Mouse (Mus musculus) midbrain, embryonic 13.5 days (tissue): Measurements from ENCODE around the gene 4931422A03Rik. TPM values are rescaled to one million over a fixed set of nuclear protein-coding genes. Genes with fewer than 3 reads are reported as not detected.

Source experiments
- ATAC-seq: fragments of 200-750 bp; cut with Nextera tagmentation; 2 replicates; pipeline ENCODE4 v1.8.0; 2017; ENCODE audit warnings: mild to moderate bottlenecking, moderate TSS enrichment, moderate library complexity
- H3K27ac ChIP-seq: fragments of 300-500 bp; sonication (generic); 2 replicates; pipeline ENCODE4 v1.5.1; 2015; ENCODE audit warnings: inconsistent platforms, mild to moderate bottlenecking, moderate library complexity
- H3K27me3 ChIP-seq: fragments of 300-500 bp; sonication (generic); 2 replicates; pipeline ENCODE4 v1.6.1; 2015; ENCODE audit warnings: mild to moderate bottlenecking, inconsistent platforms
- H3K36me3 ChIP-seq: fragments of 300-500 bp; sonication (generic); 2 replicates; pipeline ENCODE4 v1.6.1; 2015; ENCODE audit warnings: mild to moderate bottlenecking, inconsistent platforms
- H3K4me1 ChIP-seq: fragments of 300-500 bp; sonication (generic); replicated peaks from 2 replicates; pipeline ENCODE4 v1.6.1; 2015; ENCODE audit warnings: inconsistent platforms
- H3K4me2 ChIP-seq: fragments of 300-500 bp; sonication (generic); replicated peaks from 2 replicates; pipeline ENCODE4 v1.6.1; 2015; ENCODE audit warnings: moderate library complexity, mild to moderate bottlenecking, inconsistent platforms
- H3K4me3 ChIP-seq: fragments of 300-500 bp; sonication (generic); replicated peaks from 2 replicates; pipeline ENCODE4 v1.5.1; 2015; ENCODE audit warnings: mild to moderate bottlenecking, inconsistent platforms
- H3K9ac ChIP-seq: fragments of 300-500 bp; sonication (generic); replicated peaks from 2 replicates; pipeline ENCODE4 v1.6.1; 2015; ENCODE audit warnings: mild to moderate bottlenecking, inconsistent platforms
- H3K9me3 ChIP-seq: fragments of 300-500 bp; sonication (generic); 2 replicates; pipeline ENCODE4 v1.6.1; 2016; ENCODE audit warnings: mild to moderate bottlenecking, inconsistent platforms
- WGBS: fragments of 180-500 bp; shearing (Covaris S2); methylation state at CpG from one replicate; pipeline ENCODE4 v1.1.7; 2015; 5-methylcytosine and 5-hydroxymethylcytosine counted together
- polyA plus RNA-seq: library from polyadenylated mRNA; unstranded; fragments of >200 nt; fragmentation: Nextera tagmentation; extraction: Ambion mirVana; gene quantifications from 2 replicates; pipeline ENCODE4 v1.2.1, GENCODE M21; 2015

4931422A03Rik gene
- polyA plus RNA-seq, 1 experiment from 2014 or later: 2.5 TPM

GRCm38 (mm10) chr2:103941085-103941484, 87.1 kb downstream of the 4931422A03Rik start:
- no peak overlapping the region for H3K4me3 ChIP-seq
- no peaks in the 10 kb centered on the region for H3K27me3 ChIP-seq
- 0 out of 2 replicates have a peak, but pooled peaks cover 6% of the 10 kb centered on the region for H3K4me1 ChIP-seq
- no peak overlapping the region for H3K4me2 ChIP-seq
- H3K9ac ChIP-seq: no peak overlapping the region
- H3K27ac ChIP-seq: no peak overlapping the region
- 67% methylated on average over 3 of the region's 3 CpGs for WGBS
- no peaks in the 10 kb centered on the region for H3K9me3 ChIP-seq
- no peaks in the 10 kb centered on the region for H3K36me3 ChIP-seq
- ATAC-seq: no peak

- Histone ChIP-seq H3K36me3 (no peaks in the 10 kb centered on the region), H3K9me3 (no peaks in the 10 kb centered on the region), H3K27me3 (no peaks in the 10 kb centered on the region), H3K4me3 (no peak overlapping the region), H3K9ac (no peak overlapping the region), H3K27ac (no peak overlapping the region), H3K4me2 (no peak overlapping the region), H3K4me1 (0 out of 2 replicates have a peak, but pooled peaks cover 9% of the 10 kb centered on the region)
- no peak for ATAC-seq
Measured at GRCm38 (mm10) chr2:103939003-103939402, 89.2 kb downstream of the 4931422A03Rik start.

DNA sequence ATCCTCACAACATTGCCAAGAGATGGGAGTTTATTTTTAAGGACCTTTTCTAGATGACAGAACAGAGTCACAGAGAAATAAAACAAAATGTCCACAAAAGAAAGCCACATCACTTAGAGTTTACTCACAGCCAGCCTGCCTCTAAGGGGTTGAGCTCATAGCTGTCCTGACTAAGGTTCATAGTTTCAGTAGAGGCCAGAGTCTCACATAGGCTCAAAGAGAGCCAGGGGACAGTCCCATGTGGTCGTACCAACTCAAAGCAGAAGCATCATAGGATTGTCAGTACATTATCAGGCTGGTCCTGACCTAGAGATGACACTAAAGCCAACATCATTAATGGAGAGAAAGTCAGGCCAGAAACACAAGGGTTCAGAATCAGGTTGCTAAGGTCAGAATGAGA, 89.6 kb downstream of the 4931422A03Rik start:
- no peak for ATAC-seq
- H3K27ac ChIP-seq: no peak overlapping the region
- H3K9me3 ChIP-seq: no peaks in the 10 kb centered on the region
- no peaks in the 10 kb centered on the region for H3K36me3 ChIP-seq
- 0 out of 2 replicates have a peak, but pooled peaks cover 9% of the 10 kb centered on the region for H3K4me1 ChIP-seq
- H3K27me3 ChIP-seq: no peaks in the 10 kb centered on the region
- no peak overlapping the region for H3K4me2 ChIP-seq
- WGBS: 76% methylated on average over 1 of the region's 1 CpGs
- H3K9ac ChIP-seq: no peak overlapping the region
- H3K4me3 ChIP-seq: no peak overlapping the region

DNA sequence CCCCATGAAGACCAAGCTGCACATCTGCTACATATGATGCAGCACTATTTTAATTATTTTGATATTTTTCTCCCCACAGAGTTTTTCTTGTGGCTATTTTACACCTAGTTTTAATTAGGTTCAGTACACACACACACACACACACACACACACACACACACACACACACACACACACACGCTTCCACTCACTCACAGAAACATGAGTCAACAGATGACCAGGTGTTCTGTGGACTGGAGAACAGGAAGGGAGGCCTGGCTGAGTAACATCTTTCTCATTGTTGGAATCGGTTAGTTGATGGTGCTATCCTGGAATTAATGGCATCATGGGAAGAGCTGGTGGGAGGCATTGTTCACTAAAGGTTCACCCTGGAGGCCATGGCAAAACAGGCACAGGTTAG, 90.5 kb downstream of the 4931422A03Rik start:
- 91% methylated on average over 2 of the region's 2 CpGs for WGBS
- ATAC-seq: no peak

GRCm38 (mm10) chr2:103936666-103937065, 91.5 kb downstream of the 4931422A03Rik start:
- H3K4me3 ChIP-seq: no peak overlapping the region
- 84% methylated on average over 2 of the region's 2 CpGs for WGBS
- no peak overlapping the region for H3K27ac ChIP-seq
- no peak overlapping the region for H3K9ac ChIP-seq
- H3K4me2 ChIP-seq: no peak overlapping the region
- H3K27me3 ChIP-seq: no peaks in the 10 kb centered on the region
- 0 out of 2 replicates have a peak, but pooled peaks cover 9% of the 10 kb centered on the region for H3K4me1 ChIP-seq
- ATAC-seq: no peak
- H3K9me3 ChIP-seq: no peaks in the 10 kb centered on the region
- no peaks in the 10 kb centered on the region for H3K36me3 ChIP-seq

More for the DNA sequence above, 90.5 kb downstream of the 4931422A03Rik start:
- Histone ChIP-seq H3K9ac (no peak overlapping the region), H3K36me3 (no peaks in the 10 kb centered on the region), H3K9me3 (no peaks in the 10 kb centered on the region), H3K4me2 (no peak overlapping the region), H3K27me3 (no peaks in the 10 kb centered on the region), H3K27ac (no peak overlapping the region), H3K4me1 (0 out of 2 replicates have a peak, but pooled peaks cover 9% of the 10 kb centered on the region), H3K4me3 (no peak overlapping the region)

GRCm38 (mm10) chr2:103935691-103936435, 92.3 kb downstream of the 4931422A03Rik start:
- Histone ChIP-seq H3K27ac (no peak overlapping the region), H3K4me3 (no peak overlapping the region), H3K9ac (no peak overlapping the region), H3K9me3 (no peaks in the 10 kb centered on the region), H3K4me2 (no peak overlapping the region), H3K4me1 (0 out of 2 replicates have a peak, but pooled peaks cover 9% of the 10 kb centered on the region), H3K36me3 (no peaks in the 10 kb centered on the region), H3K27me3 (no peaks in the 10 kb centered on the region)
- WGBS: 44% methylated on average over 10 of the region's 10 CpGs
- no peak for ATAC-seq

DNA sequence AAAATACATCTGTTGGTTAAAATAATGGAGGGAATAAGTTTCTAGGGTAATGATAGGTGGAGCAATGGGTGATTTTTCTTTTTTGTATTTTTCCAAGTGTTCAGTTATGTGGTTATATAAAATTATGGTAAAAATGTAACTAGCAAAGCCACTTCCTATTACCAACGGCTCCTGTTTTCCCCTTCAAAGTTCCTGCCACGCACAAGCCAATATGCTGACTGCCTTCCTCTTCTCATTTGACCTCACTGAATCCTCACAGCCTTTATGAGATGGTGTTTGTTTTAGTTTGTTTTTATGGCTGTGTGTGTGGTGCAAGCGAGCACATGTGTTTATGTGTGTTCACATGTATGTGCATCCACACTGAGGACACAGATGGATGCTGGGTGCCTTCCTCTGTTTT, 93.5 kb downstream of the 4931422A03Rik start:
- H3K27ac ChIP-seq: no peak overlapping the region
- no peak for ATAC-seq
- H3K9ac ChIP-seq: no peak overlapping the region
- no peaks in the 10 kb centered on the region for H3K27me3 ChIP-seq
- no peaks in the 10 kb centered on the region for H3K9me3 ChIP-seq
- H3K36me3 ChIP-seq: no peaks in the 10 kb centered on the region
- WGBS: 84% methylated on average over 3 of the region's 3 CpGs
- peaks cover 15% of the 10 kb centered on the region for H3K4me1 ChIP-seq
- H3K4me2 ChIP-seq: no peak overlapping the region
- H3K4me3 ChIP-seq: no peak overlapping the region

DNA sequence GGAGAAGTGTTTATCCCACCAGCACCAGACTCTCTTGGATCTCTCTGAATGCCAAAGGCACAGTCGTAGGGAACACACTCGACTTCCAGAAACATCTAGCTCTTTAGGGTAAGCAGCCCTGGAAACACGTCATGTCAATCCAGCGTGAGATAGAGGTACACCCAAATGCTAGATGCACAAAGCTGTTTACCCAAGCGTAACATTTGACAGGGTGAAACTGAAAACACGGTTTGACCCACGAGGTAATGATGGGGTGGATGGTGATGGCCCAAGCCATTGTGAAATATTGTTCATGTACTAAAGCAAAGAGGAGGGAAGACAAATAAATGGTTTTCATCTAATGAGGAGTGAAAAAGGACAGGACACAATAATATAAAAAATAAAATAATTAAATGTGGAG, 93.9 kb downstream of the 4931422A03Rik start:
- ATAC-seq: no peak
- Histone ChIP-seq H3K9me3 (no peaks in the 10 kb centered on the region), H3K4me3 (no peak overlapping the region), H3K36me3 (no peaks in the 10 kb centered on the region), H3K4me2 (no peak overlapping the region), H3K4me1 (peaks cover 15% of the 10 kb centered on the region), H3K27me3 (no peaks in the 10 kb centered on the region), H3K9ac (no peak overlapping the region), H3K27ac (no peak overlapping the region)
- WGBS: 29% methylated on average over 7 of the region's 7 CpGs

GRCm38 (mm10) chr2:103932480-103932879, 95.7 kb downstream of the 4931422A03Rik start:
- Histone ChIP-seq H3K9ac (no peak overlapping the region), H3K36me3 (no peaks in the 10 kb centered on the region), H3K27me3 (no peaks in the 10 kb centered on the region), H3K27ac (no peak overlapping the region), H3K9me3 (no peaks in the 10 kb centered on the region), H3K4me3 (no peak overlapping the region), H3K4me2 (no peak overlapping the region), H3K4me1 (peaks cover 20% of the 10 kb centered on the region)
- 84% methylated on average over 9 of the region's 9 CpGs for WGBS
- ATAC-seq: no peak

DNA sequence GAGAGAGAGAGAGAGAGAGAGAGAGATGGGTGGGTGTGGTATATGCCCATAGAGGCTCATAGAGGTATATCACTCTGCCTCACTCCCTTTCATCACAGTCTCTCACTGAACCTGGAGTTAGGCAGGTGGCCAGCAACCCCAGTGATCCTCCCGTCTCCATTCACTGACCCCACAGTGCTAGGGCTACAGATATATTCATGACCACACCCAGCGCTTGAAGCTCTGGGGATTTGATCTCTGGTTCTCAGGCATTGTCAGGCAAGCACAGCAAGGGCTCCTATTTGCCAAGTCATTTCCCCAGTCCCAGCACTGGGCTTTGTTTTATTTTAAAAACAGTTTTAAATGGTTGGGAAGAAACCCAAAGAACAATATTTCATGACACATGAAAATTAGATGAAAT, 96.1 kb downstream of the 4931422A03Rik start:
- WGBS: 38% methylated on average over 2 of the region's 2 CpGs
- no peak overlapping the region for H3K4me3 ChIP-seq
- H3K4me1 ChIP-seq: peaks cover 20% of the 10 kb centered on the region
- H3K27ac ChIP-seq: no peak overlapping the region
- no peak overlapping the region for H3K4me2 ChIP-seq
- no peak overlapping the region for H3K9ac ChIP-seq
- H3K9me3 ChIP-seq: no peaks in the 10 kb centered on the region
- no peaks in the 10 kb centered on the region for H3K27me3 ChIP-seq
- no peak for ATAC-seq
- H3K36me3 ChIP-seq: no peaks in the 10 kb centered on the region

DNA sequence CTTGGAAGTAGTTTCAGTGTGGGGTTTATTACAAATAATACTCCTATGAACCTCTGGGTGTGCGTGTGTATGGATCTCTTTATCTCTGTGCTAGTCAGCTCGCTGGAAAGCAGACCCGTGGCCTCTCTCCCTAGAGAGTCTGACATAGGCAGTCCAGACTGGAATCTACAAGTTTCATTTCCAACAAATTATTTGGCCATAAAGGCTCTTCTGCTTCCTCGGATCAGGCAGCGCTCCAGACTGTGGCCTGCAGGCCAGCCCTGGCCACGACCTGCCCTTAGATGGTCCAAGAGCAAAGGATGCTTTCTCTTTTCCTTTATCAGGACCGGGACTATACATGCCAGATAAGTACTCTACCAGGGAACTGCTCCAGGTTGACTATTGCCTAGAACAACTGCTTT, 96.7 kb downstream of the 4931422A03Rik start:
- no peak for ATAC-seq
- WGBS: 83% methylated on average over 7 of the region's 7 CpGs
- no peaks in the 10 kb centered on the region for H3K9me3 ChIP-seq
- H3K9ac ChIP-seq: no peak overlapping the region
- H3K27me3 ChIP-seq: no peaks in the 10 kb centered on the region
- no peak overlapping the region for H3K4me2 ChIP-seq
- H3K27ac ChIP-seq: no peak overlapping the region
- H3K36me3 ChIP-seq: no peaks in the 10 kb centered on the region
- peaks cover 18% of the 10 kb centered on the region for H3K4me1 ChIP-seq
- no peak overlapping the region for H3K4me3 ChIP-seq

- WGBS: 54% methylated on average over 13 of the region's 13 CpGs
- no peaks in the 10 kb centered on the region for H3K27me3 ChIP-seq
- ATAC-seq: no peak
Measured at GRCm38 (mm10) chr2:103930306-103931019, 97.7 kb downstream of the 4931422A03Rik start.

More at GRCm38 (mm10) chr2:103930306-103931019, 97.7 kb downstream of the 4931422A03Rik start:
- no peaks in the 10 kb centered on the region for H3K36me3 ChIP-seq
- H3K4me1 ChIP-seq: peaks cover 11% of the 10 kb centered on the region
- no peak overlapping the region for H3K4me3 ChIP-seq
- no peaks in the 10 kb centered on the region for H3K9me3 ChIP-seq
- no peak overlapping the region for H3K27ac ChIP-seq
- H3K9ac ChIP-seq: no peak overlapping the region
- no peak overlapping the region for H3K4me2 ChIP-seq
